Mouse (Mus musculus): ENCODE measurements around the gene Mgat5b.
A peak's percentile ranks its signal among the peaks of the same experiment; 100 is the strongest.
"Not testable (repeated sequence)": the region's sequence is repeated elsewhere in the genome, so short reads cannot be mapped to it uniquely, and the experiment has no call there.

Mgat5b gene

GRCm38 (mm10) chr11:116918323-116919185 is at the start of gene Mgat5b:
TSS of gene Mgat5b (plus strand) at chr11:116918863.
- DNase-seq (ENCODE audit: low spot score in 2 of 2): peak; percentile 41 to 54

GRCm38 (mm10) chr11:116869223-116869622 is 49.4 kb upstream of the Mgat5b start:
- DNase-seq (ENCODE audit: low spot score in 2 of 2): no peak

DNA sequence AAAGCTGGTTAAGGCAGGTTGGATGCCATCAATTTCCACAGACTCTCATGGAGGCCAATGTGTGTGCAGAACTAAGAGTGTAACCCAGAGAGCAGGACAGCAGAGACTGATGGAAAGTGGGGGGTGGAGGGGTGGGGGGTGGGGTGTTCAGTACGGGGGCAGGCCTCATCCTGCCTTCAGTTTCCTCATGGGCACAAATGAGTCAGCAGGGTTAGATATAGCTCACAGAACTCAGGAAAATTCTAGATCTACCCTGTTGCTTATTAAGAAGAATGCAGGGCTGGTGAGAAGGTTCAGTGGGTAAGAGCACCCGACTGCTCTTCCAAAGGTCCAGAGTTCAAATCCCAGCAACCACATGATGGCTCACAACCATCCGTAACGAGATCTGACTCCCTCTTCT is 49.0 kb upstream of the Mgat5b start:
- DNase-seq (ENCODE audit: low spot score in 2 of 2): no peak

DNA sequence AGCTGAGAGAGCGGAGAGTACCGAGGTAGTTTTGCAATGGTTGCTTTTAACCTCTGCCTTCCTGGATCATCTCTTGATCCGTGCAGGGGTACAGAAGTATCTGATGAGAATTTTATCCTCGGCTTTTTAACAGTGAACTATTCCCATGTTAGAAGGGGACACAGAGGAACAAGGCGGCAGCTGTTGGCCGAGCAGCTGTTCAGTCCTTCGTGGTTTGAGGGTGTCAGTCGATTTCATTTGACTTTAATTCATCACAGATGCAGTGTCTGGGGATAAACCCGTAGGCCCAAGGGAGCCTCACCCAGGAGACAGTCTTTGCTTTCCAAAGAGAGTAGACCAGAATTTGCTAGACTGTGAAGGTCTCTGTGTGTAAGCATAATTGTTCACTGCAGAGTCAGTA is 47.1 kb upstream of the Mgat5b start:
- DNase-seq (ENCODE audit: low spot score in 2 of 2): no peak

DNA sequence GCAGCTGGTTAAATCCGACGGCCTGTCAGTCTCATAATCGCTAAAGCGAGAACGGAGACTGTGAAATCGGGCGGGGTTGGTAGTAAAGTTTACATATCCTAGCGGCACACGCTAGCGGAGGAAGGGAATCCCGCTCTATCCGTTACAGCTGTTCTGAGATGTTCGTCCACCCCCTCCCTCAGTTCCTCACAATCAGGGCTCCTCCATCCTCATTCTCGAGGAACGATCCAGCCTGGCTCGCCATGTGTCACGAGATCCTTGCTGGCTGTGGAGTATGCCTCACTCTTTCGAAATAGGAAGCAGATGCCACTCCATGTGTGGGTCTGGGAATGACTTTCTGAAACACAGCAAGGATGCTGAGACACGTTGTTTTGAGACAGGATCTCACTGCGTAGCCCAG is 44.7 kb upstream of the Mgat5b start:
- DNase-seq (ENCODE audit: low spot score in 2 of 2): no peak

DNA sequence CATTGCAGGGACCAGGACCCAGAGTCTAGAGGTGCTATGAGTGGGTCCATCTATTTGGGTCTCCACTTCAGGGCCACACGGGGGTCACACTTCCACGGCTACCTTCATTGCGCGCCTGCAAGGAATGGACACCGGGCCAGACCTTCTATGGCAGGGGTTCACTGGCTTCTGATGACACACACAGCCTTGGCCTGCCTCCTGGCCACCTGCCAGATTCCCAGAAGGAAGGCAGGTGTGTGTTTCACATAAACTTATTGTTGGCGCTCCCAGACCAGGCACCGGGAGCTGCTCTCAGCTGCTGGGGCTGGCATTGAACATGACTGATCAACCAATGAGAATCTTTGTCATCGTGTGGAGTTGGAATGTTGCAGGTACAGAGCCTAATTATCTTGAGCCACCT is 40.2 kb upstream of the Mgat5b start:
- no peak for DNase-seq (ENCODE audit: low spot score in 2 of 2)

GRCm38 (mm10) chr11:116880839-116881238 is 37.8 kb upstream of the Mgat5b start:
- DNase-seq (ENCODE audit: low spot score in 2 of 2): no peak

GRCm38 (mm10) chr11:116881440-116881839 is 37.2 kb upstream of the Mgat5b start:
- DNase-seq (ENCODE audit: low spot score in 2 of 2): no peak

DNA sequence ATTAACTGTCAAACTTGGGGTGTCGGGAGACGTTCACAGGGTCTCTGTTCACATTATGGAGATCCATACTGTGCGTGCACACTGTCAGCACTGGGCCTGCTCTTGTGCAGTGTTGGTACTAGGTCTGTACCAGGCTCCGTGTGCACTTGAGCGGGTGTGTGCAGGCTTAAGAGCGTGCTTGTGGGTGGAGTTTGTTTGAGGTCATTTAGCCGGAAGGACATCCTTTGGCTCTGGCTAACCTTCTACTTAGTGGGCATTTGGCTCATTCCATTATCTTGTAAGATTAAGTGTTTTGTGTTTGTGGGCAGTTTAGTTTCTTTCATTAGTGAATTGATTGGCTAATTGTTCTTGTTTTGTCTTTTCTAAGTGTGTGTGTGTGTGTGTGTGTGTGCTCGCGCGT is 36.2 kb upstream of the Mgat5b start:
- no peak for DNase-seq (ENCODE audit: low spot score in 2 of 2)

GRCm38 (mm10) chr11:116884061-116884460 is 34.6 kb upstream of the Mgat5b start:
- DNase-seq (ENCODE audit: low spot score in 2 of 2): no peak

DNA sequence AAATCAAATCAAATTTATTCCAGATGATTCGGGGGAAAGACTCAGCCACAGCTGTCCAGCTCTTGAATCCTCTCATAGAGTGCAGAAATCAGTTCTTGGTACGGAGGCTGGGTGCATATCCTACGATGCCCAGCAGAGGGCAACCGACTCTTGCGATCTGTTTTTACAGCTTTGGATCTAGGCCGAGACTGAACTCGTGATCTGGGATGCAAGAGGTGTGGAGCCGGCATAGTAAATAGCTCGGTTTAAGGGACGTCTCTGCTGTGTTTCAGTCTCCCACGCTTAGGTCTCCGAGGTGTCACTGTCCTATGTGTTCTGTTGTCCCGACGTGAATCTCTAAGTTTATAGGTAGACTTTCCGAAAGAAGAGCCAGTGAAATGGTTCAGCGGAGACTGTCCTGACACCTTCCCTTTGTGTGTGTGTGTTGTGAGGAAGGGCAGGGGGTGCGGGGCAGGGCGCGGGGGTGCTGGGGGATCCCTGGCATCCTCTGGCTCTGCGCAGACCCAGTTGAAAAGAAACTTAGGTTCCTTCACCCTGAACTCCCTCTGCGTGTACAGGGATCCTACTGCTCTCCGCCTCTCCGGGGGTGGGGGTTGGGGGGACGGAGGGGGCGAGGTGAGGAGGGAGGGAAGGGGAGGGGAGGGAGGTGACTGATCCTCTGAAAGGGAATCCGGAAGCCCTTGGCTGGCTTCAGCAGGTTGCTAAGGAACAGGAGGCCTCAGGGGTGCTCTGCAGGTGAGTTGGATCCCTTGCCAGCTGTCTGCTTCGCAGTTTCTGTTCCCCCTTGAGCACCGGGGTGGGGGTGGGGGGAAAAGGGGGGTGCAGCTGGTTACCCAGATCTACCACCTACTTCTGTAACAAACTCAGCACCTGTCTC is 33.1 kb upstream of the Mgat5b start:
- peak; percentile 57 to 67 for DNase-seq (ENCODE audit: low spot score in 2 of 2)

GRCm38 (mm10) chr11:116887136-116887535 is 31.5 kb upstream of the Mgat5b start:
- no peak for DNase-seq (ENCODE audit: low spot score in 2 of 2)

DNA sequence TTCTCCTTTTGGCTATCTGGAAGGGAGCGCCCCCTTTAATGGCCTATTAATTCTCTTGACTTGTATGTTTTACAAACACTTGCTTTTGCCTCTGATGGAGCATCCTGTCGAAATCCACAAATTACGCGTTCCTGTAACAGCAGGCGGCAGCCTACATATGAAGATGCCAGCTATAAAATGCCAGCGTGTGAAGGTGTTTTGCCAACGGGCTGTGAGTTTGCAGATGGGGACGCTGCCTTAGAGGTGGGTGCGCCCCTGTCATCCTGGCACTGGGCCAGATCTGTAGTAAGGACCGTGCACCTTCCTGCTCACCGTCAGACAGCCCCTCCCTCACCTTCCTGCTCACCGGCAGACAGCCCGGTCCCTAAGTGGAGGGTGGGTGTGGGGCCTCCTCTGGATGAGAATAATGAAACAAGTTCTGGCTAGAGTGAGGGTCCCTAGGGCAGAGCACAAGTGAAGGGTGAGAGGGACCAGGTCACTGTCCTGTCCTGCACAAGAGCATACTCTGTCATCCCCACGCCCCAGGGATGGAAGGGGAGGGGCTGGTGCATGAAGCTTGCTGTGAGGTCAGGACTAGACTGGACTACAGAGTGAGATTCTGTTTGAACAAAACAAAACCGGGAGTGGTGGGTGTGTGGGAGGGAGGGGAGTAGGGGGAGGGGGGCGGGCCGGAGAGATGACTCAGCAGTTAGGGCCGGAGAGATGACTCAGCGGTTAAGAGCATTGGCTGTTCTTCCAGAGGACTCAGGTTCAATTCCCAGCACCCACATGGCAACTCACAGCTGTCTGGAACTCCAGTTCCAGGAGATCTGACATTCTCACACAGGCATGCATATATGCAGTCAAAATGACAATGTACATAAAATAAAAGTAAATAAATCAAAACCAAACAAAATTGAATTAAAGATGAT is 24.9 kb upstream of the Mgat5b start:
- no peak for DNase-seq (ENCODE audit: low spot score in 2 of 2)

DNA sequence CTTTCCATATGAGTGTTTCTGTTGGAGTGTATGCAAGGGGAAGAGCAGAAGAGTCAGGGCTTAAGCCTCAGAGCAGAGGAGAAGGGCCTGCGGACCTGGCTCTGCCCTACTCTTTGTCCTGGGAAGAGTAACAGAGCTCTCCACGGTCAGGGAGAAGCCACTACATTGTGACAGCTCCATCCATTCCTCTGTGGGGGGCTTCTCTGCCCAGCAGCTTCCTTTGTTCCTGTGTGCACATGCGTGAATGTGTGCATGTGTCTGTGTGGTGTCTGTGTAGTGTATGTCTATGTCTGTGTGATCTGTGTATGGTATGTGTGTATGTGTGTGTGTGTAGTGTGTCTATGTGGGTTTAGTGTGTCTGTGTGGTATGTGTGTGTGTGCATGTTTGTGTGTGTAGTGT is 23.3 kb upstream of the Mgat5b start:
- no peak for DNase-seq (ENCODE audit: low spot score in 2 of 2)

DNA sequence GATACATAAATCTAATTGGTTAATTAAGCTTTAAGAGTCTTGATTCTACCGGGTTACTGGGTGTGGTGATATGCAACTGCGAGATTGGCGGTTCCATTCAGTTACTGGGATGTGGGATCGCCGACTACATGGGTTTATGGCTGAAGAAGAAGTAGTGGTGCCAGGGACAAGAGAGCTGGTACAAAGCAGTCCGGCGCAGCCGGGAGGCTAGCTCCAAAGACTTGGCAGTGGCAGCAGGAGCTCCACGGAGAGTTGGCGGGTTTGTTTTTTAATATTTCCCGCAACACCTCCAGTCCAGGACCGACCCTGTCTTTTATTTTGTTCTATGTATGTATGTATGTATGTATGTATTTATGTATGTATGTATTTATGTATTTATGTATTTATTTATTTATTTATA is 19.4 kb upstream of the Mgat5b start:
- no peak for DNase-seq (ENCODE audit: low spot score in 2 of 2)

DNA sequence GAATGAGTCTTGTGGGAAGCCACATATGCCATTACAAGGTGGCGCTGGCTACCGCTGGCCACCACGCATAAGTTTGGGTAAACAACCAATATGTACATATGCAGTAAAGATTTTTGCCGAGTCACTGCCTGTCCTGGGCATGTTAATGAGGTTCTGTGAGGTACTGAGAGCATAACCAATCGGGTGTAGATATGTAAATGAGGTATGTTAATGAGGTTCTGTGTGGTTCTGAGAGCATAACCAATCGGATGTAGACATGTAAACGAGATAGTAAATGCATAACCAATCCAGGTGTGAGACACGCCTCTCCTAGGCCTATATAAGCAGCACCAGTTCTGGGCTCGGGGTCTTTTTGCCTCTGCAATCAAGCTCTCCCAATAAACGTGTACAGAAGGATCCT is 16.1 kb upstream of the Mgat5b start:
- not testable (repeated sequence) for DNase-seq (ENCODE audit: low spot score in 2 of 2)

- no peak for DNase-seq (ENCODE audit: low spot score in 2 of 2)
Measured at GRCm38 (mm10) chr11:116905741-116906456, 12.8 kb upstream of the Mgat5b start.

DNA sequence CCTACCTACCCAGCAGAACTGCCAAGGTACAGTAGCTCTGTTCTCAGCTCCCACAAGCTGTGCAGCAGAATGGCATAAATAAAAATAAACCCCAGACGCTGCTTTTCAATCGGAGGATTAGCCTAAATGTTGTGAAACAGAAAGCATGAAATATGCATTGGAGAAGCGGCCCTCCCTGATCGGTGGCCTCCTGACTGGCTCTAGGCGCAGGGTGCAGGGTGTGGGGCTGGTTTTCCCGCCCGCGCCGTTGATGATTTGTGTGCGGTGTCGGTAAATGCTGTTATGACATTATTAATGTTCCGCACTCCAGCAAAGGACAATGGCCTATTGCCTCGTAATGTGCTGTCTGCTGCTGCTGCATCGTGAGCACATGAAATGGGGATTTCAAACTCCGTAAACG is 5.1 kb upstream of the Mgat5b start:
- DNase-seq (ENCODE audit: low spot score in 2 of 2): no peak

GRCm38 (mm10) chr11:116914267-116914885 is 4.3 kb upstream of the Mgat5b start:
- DNase-seq (ENCODE audit: low spot score in 2 of 2): no peak

GRCm38 (mm10) chr11:116915241-116915640 is 3.4 kb upstream of the Mgat5b start:
- no peak for DNase-seq (ENCODE audit: low spot score in 2 of 2)

DNA sequence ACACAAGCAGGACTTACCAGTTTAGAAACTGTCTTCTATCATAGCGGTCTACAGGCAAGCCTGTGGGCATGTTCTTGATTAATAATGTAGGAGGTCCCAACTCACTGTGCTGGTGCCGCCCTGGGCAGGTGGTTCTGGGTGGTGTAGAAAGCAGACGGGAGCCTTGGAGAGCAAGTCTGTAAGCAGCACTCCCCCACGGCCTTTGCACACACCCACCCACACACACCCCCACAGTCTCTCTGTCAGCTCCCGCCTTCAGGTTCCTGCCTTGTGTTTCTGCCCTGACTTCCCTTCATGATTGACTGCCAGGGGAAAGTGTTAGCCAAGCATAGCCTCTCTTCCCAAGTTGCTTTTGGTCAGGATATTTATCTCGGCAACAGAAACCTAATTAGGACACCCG is 1.3 kb upstream of the Mgat5b start:
- DNase-seq (ENCODE audit: low spot score in 2 of 2): no peak

Data from spleen, postnatal 36 days (tissue).